Mouse (Mus musculus) MEL (cell line): Measurements from ENCODE around the gene Lsamp. TPM values are rescaled to one million over a fixed set of nuclear protein-coding genes. Genes with fewer than 3 reads are reported as not detected.

Experiments
- DNase-seq: peaks from one replicate; pipeline ENCODE4 v3.0.0; 2011; ENCODE audit warnings: low read depth, low spot score
- H3K27ac ChIP-seq: 2 replicates; pipeline ENCODE4 v1.5.1; 2012; ENCODE audit warnings: low read depth, mild to moderate bottlenecking, control low read depth, low read length, moderate library complexity; ENCODE audit not compliant: control insufficient read depth
- H3K27me3 ChIP-seq, 2 experiments: fragments of 150-350 bp in 1 of 2; sonication (generic) in 1 of 2; 2 replicates each; pipeline ENCODE4 v1.6.1; 2012; ENCODE audit warnings: low read length in 2 of 2, mild to moderate bottlenecking in 2 of 2, improper control_type of control experiment in 1 of 2, moderate library complexity in 1 of 2; ENCODE audit not compliant: insufficient read depth in 2 of 2, control insufficient read depth in 1 of 2
- H3K36me3 ChIP-seq, 2 experiments: 2 replicates each; pipeline ENCODE4 v1.6.1; 2012 to 2014; ENCODE audit warnings: low read length in 2 of 2, improper control_type of control experiment in 1 of 2, inconsistent platforms in 1 of 2, mild to moderate bottlenecking in 1 of 2; ENCODE audit not compliant: insufficient read depth in 2 of 2, control insufficient read depth in 1 of 2
- H3K4me1 ChIP-seq, 2 experiments: fragments of 150-350 bp in 1 of 2; sonication (generic) in 1 of 2; 2 replicates each; pipeline ENCODE4 v1.6.1; 2012; ENCODE audit warnings: low read length in 2 of 2, improper control_type of control experiment in 1 of 2, mild to moderate bottlenecking in 1 of 2; ENCODE audit not compliant: insufficient read depth in 2 of 2, control insufficient read depth in 1 of 2
- H3K4me3 ChIP-seq, 2 experiments: fragments of 150-350 bp in 1 of 2; sonication (generic) in 1 of 2; 2 replicates each; pipeline ENCODE4 v1.5.1; 2012; ENCODE audit warnings: low read depth in 2 of 2, low read length in 2 of 2, mild to moderate bottlenecking in 2 of 2, moderate library complexity in 2 of 2, control low read depth in 1 of 2, improper control_type of control experiment in 1 of 2; ENCODE audit not compliant: control insufficient read depth in 1 of 2, insufficient read depth in 1 of 2
- H3K79me2 ChIP-seq: 2 replicates; pipeline ENCODE4 v1.6.1; 2012; ENCODE audit warnings: mild to moderate bottlenecking, low read length, moderate library complexity; ENCODE audit not compliant: control insufficient read depth, poor library complexity, insufficient read depth
- H3K9ac ChIP-seq: 2 replicates; pipeline ENCODE4 v1.6.1; 2012; ENCODE audit warnings: low read depth, mild to moderate bottlenecking, control low read depth, low read length, moderate library complexity; ENCODE audit not compliant: control insufficient read depth, poor library complexity, severe bottlenecking
- H3K9me3 ChIP-seq: fragments of 150-350 bp; sonication (generic); replicated peaks from 2 replicates; pipeline ENCODE4 v1.6.1; 2012; ENCODE audit warnings: mild to moderate bottlenecking, low read length, improper control_type of control experiment, moderate library complexity; ENCODE audit not compliant: insufficient read depth
- CHD1 ChIP-seq: IDR thresholded peaks from 2 replicates; pipeline ENCODE4 v1.6.1; 2012; ENCODE audit warnings: low read depth, mild to moderate bottlenecking, inconsistent platforms, low read length, improper control_type of control experiment
- CHD2 ChIP-seq: IDR thresholded peaks from 2 replicates; pipeline ENCODE4 v1.6.1; 2011; ENCODE audit warnings: low read length, improper control_type of control experiment
- E2F4 ChIP-seq: IDR thresholded peaks from 2 replicates; pipeline ENCODE4 v1.6.1; 2011; ENCODE audit warnings: low read depth, low read length, improper control_type of control experiment, borderline replicate concordance
- GATA1 ChIP-seq: IDR thresholded peaks from 2 replicates; pipeline ENCODE4 v1.6.1; 2011; ENCODE audit warnings: low read depth, low read length, improper control_type of control experiment
- KAT2A ChIP-seq: conservative IDR thresholded peaks from 2 replicates; pipeline ENCODE4 v1.6.1; 2012; ENCODE audit warnings: low read depth, low read length, improper control_type of control experiment, inconsistent platforms
- MAFK ChIP-seq: IDR thresholded peaks from 2 replicates; pipeline ENCODE4 v1.6.1; 2011; ENCODE audit warnings: low read depth, mild to moderate bottlenecking, low read length, improper control_type of control experiment, borderline replicate concordance
- MAX ChIP-seq: IDR thresholded peaks from 2 replicates; pipeline ENCODE4 v1.6.1; 2011; ENCODE audit warnings: low read length, improper control_type of control experiment
- MAZ ChIP-seq: IDR thresholded peaks from 2 replicates; pipeline ENCODE4 v1.6.1; 2012; ENCODE audit warnings: low read depth, mild to moderate bottlenecking, inconsistent platforms, low read length, improper control_type of control experiment
- MXI1 ChIP-seq: IDR thresholded peaks from 2 replicates; pipeline ENCODE4 v1.6.1; 2011; ENCODE audit warnings: mild to moderate bottlenecking, low read depth, low read length, improper control_type of control experiment
- MYC ChIP-seq: IDR thresholded peaks from 2 replicates; pipeline ENCODE4 v1.6.1; 2011; ENCODE audit warnings: low read depth, mild to moderate bottlenecking, low read length, improper control_type of control experiment, moderate library complexity
- NRF1 ChIP-seq: IDR thresholded peaks from 2 replicates; pipeline ENCODE4 v1.6.1; 2014; ENCODE audit warnings: low read depth, mild to moderate bottlenecking, inconsistent platforms, low read length, improper control_type of control experiment, moderate library complexity; ENCODE audit not compliant: poor library complexity, insufficient read depth, severe bottlenecking
- POLR2AphosphoS5 ChIP-seq: IDR thresholded peaks from 2 replicates; pipeline ENCODE4 v1.6.1; 2012; ENCODE audit warnings: low read depth, borderline replicate concordance, mild to moderate bottlenecking, inconsistent platforms, low read length, moderate library complexity, mixed read lengths
- RAD21 ChIP-seq: IDR thresholded peaks from 2 replicates; pipeline ENCODE4 v1.6.1; 2011; ENCODE audit warnings: mild to moderate bottlenecking, low read depth, low read length, improper control_type of control experiment
- SIN3A ChIP-seq: IDR thresholded peaks from 2 replicates; pipeline ENCODE4 v1.6.1; 2012; ENCODE audit warnings: low read length, improper control_type of control experiment, inconsistent platforms
- SMC3 ChIP-seq: IDR thresholded peaks from 2 replicates; pipeline ENCODE4 v1.6.1; 2011; ENCODE audit warnings: low read depth, low read length, improper control_type of control experiment
- TAL1 ChIP-seq: IDR thresholded peaks from 2 replicates; pipeline ENCODE4 v1.6.1; 2012; ENCODE audit warnings: mild to moderate bottlenecking, inconsistent platforms, low read length, moderate library complexity, mixed read lengths
- TBP ChIP-seq: IDR thresholded peaks from 2 replicates; pipeline ENCODE4 v1.8.0; 2011; ENCODE audit warnings: low read depth, low read length, improper control_type of control experiment
- UBTF ChIP-seq: IDR thresholded peaks from 2 replicates; pipeline ENCODE4 v1.6.1; 2012; ENCODE audit warnings: low read depth, mild to moderate bottlenecking, inconsistent platforms, low read length, improper control_type of control experiment, moderate library complexity, borderline replicate concordance; ENCODE audit not compliant: insufficient read depth
- USF1 ChIP-seq: IDR thresholded peaks from 2 replicates; pipeline ENCODE4 v1.6.1; 2014; ENCODE audit warnings: low read depth, mild to moderate bottlenecking, inconsistent platforms, low read length, improper control_type of control experiment, moderate library complexity
- ZKSCAN1 ChIP-seq: IDR thresholded peaks from 2 replicates; pipeline ENCODE4 v1.6.1; 2012; ENCODE audit warnings: low read depth, mild to moderate bottlenecking, inconsistent platforms, low read length, improper control_type of control experiment, moderate library complexity
- ZMIZ1 ChIP-seq: IDR thresholded peaks from 2 replicates; pipeline ENCODE4 v1.6.1; 2012; ENCODE audit warnings: low read depth, mild to moderate bottlenecking, inconsistent platforms, low read length, improper control_type of control experiment, moderate library complexity
- polyA plus RNA-seq, 2 experiments: library from polyadenylated mRNA; stranded (reverse) in 1 of 2; unstranded in 1 of 2; fragments of >175 nt in 1 of 2; fragments of >200 nt in 1 of 2; gene quantifications; 2 replicates each; pipeline versions ENCODE4 v1.2.1 to v1.2.4; 2012; ENCODE audit warnings: low replicate concordance in 2 of 2, low read depth in 1 of 2; ENCODE audit not compliant: insufficient read length in 2 of 2, insufficient read depth in 1 of 2, missing spikeins in 1 of 2
- total RNA-seq: library from RNA; depleted of rRNA; stranded (reverse); fragments of 300-350 nt; gene quantifications from 2 replicates; pipeline ENCODE4 v1.2.3, GENCODE M21; 2012

Lsamp gene
- total and polyA plus RNA-seq, 3 experiments: 0.42 TPM; not detected in 2

GRCm38 (mm10) chr16:40891338-40891737 lies 907.2 kb downstream of the Lsamp start:
- no peak for DNase-seq
- TF ChIP-seq POLR2AphosphoS5: no peak
- no peak for TF ChIP-seq E2F4
- no peaks in the 10 kb centered on the region for H3K9me3 ChIP-seq
- no peak overlapping the region for H3K27ac ChIP-seq
- H3K4me1 ChIP-seq: no peaks in the 10 kb centered on the region
- H3K27me3 ChIP-seq: no peaks in the 10 kb centered on the region
- no peaks in the 10 kb centered on the region for H3K79me2 ChIP-seq
- H3K36me3 ChIP-seq: no peaks in the 10 kb centered on the region
- H3K4me3 ChIP-seq: no peak overlapping the region
- no peak overlapping the region for H3K9ac ChIP-seq

GRCm38 (mm10) chr16:40897768-40898327 lies 913.7 kb downstream of the Lsamp start:
- Histone ChIP-seq H3K79me2 (no peaks in the 10 kb centered on the region), H3K4me1 (no peaks in the 10 kb centered on the region), H3K36me3 (no peaks in the 10 kb centered on the region), H3K27ac (no peak overlapping the region), H3K27me3 (no peaks in the 10 kb centered on the region), H3K4me3 (no peak overlapping the region), H3K9me3 (no peaks in the 10 kb centered on the region), H3K9ac (no peak overlapping the region)
- no peak for DNase-seq
- no peak for TF ChIP-seq CHD2
- TF ChIP-seq TBP: no peak
- TF ChIP-seq SIN3A: no peak
- TF ChIP-seq KAT2A: no peak
- TF ChIP-seq SMC3: no peak
- no peak for TF ChIP-seq NRF1
- TF ChIP-seq POLR2AphosphoS5: no peak
- no peak for TF ChIP-seq ZKSCAN1
- no peak for TF ChIP-seq MXI1
- TF ChIP-seq MAZ: no peak
- TF ChIP-seq USF1: no peak
- TF ChIP-seq ZMIZ1: no peak
- no peak for TF ChIP-seq CHD1
- TF ChIP-seq RAD21: no peak
- TF ChIP-seq MAX: no peak
- TF ChIP-seq MAFK: no peak
- no peak for TF ChIP-seq UBTF
- TF ChIP-seq MYC: no peak
- TF ChIP-seq GATA1: no peak
- TF ChIP-seq TAL1: no peak
- TF ChIP-seq, all 39 proteins: peak for 0
